Mouse (Mus musculus) MEL (cell line): ENCODE measurements at regions not wholly inside any gene's neighbourhood (a gene's known extent, or its start where the extent isn't known, plus 50 kb on each side); places are given as distances from the start of the nearest gene placed in this dataset.

ENCODE experiments used
- DNase-seq: peaks from one replicate; pipeline ENCODE4 v3.0.0; 2011; ENCODE audit warnings: low read depth, low spot score
- H3K27ac ChIP-seq: 2 replicates; pipeline ENCODE4 v1.5.1; 2012; ENCODE audit warnings: low read depth, mild to moderate bottlenecking, control low read depth, low read length, moderate library complexity; ENCODE audit not compliant: control insufficient read depth
- H3K27me3 ChIP-seq, 2 experiments: fragments of 150-350 bp in 1 of 2; sonication (generic) in 1 of 2; 2 replicates each; pipeline ENCODE4 v1.6.1; 2012; ENCODE audit warnings: low read length in 2 of 2, mild to moderate bottlenecking in 2 of 2, improper control_type of control experiment in 1 of 2, moderate library complexity in 1 of 2; ENCODE audit not compliant: insufficient read depth in 2 of 2, control insufficient read depth in 1 of 2
- H3K36me3 ChIP-seq, 2 experiments: 2 replicates each; pipeline ENCODE4 v1.6.1; 2012 to 2014; ENCODE audit warnings: low read length in 2 of 2, improper control_type of control experiment in 1 of 2, inconsistent platforms in 1 of 2, mild to moderate bottlenecking in 1 of 2; ENCODE audit not compliant: insufficient read depth in 2 of 2, control insufficient read depth in 1 of 2
- H3K4me1 ChIP-seq, 2 experiments: fragments of 150-350 bp in 1 of 2; sonication (generic) in 1 of 2; 2 replicates each; pipeline ENCODE4 v1.6.1; 2012; ENCODE audit warnings: low read length in 2 of 2, improper control_type of control experiment in 1 of 2, mild to moderate bottlenecking in 1 of 2; ENCODE audit not compliant: insufficient read depth in 2 of 2, control insufficient read depth in 1 of 2
- H3K4me3 ChIP-seq, 2 experiments: fragments of 150-350 bp in 1 of 2; sonication (generic) in 1 of 2; 2 replicates each; pipeline ENCODE4 v1.5.1; 2012; ENCODE audit warnings: low read depth in 2 of 2, low read length in 2 of 2, mild to moderate bottlenecking in 2 of 2, moderate library complexity in 2 of 2, control low read depth in 1 of 2, improper control_type of control experiment in 1 of 2; ENCODE audit not compliant: control insufficient read depth in 1 of 2, insufficient read depth in 1 of 2
- H3K79me2 ChIP-seq: 2 replicates; pipeline ENCODE4 v1.6.1; 2012; ENCODE audit warnings: mild to moderate bottlenecking, low read length, moderate library complexity; ENCODE audit not compliant: control insufficient read depth, poor library complexity, insufficient read depth
- H3K9ac ChIP-seq: 2 replicates; pipeline ENCODE4 v1.6.1; 2012; ENCODE audit warnings: low read depth, mild to moderate bottlenecking, control low read depth, low read length, moderate library complexity; ENCODE audit not compliant: control insufficient read depth, poor library complexity, severe bottlenecking
- H3K9me3 ChIP-seq: fragments of 150-350 bp; sonication (generic); replicated peaks from 2 replicates; pipeline ENCODE4 v1.6.1; 2012; ENCODE audit warnings: mild to moderate bottlenecking, low read length, improper control_type of control experiment, moderate library complexity; ENCODE audit not compliant: insufficient read depth
- CHD2 ChIP-seq: IDR thresholded peaks from 2 replicates; pipeline ENCODE4 v1.6.1; 2011; ENCODE audit warnings: low read length, improper control_type of control experiment
- CTCF ChIP-seq, 3 experiments: IDR thresholded peaks in 2 of 3; conservative IDR thresholded peaks in 1 of 3; 2 replicates each; pipeline ENCODE4 v1.5.1; 2011 to 2012; ENCODE audit warnings: low read length in 3 of 3, low read depth in 2 of 3, mild to moderate bottlenecking in 2 of 3, improper control_type of control experiment in 1 of 3, inconsistent platforms in 1 of 3, mixed read lengths in 1 of 3, moderate library complexity in 1 of 3; ENCODE audit not compliant: control insufficient read depth in 1 of 3, insufficient read depth in 1 of 3, poor library complexity in 1 of 3, severe bottlenecking in 1 of 3
- E2F4 ChIP-seq: IDR thresholded peaks from 2 replicates; pipeline ENCODE4 v1.6.1; 2011; ENCODE audit warnings: low read depth, low read length, improper control_type of control experiment, borderline replicate concordance
- ELF1 ChIP-seq: IDR thresholded peaks from 2 replicates; pipeline ENCODE4 v1.6.1; 2014; ENCODE audit warnings: low read depth, mild to moderate bottlenecking, inconsistent platforms, low read length, improper control_type of control experiment, moderate library complexity
- EP300 ChIP-seq, 2 experiments: IDR thresholded peaks; 2 replicates each; pipeline ENCODE4 v1.6.1; 2011; ENCODE audit warnings: improper control_type of control experiment in 2 of 2, low read length in 2 of 2, low read depth in 1 of 2, mild to moderate bottlenecking in 1 of 2
- ETS1 ChIP-seq: IDR thresholded peaks from 2 replicates; pipeline ENCODE4 v1.6.1; 2012; ENCODE audit warnings: low read depth, mild to moderate bottlenecking, inconsistent platforms, low read length, improper control_type of control experiment, moderate library complexity
- GABPA ChIP-seq: IDR thresholded peaks from 2 replicates; pipeline ENCODE4 v1.6.1; 2012; ENCODE audit warnings: low read depth, mild to moderate bottlenecking, inconsistent platforms, low read length, improper control_type of control experiment, moderate library complexity
- GATA1 ChIP-seq: IDR thresholded peaks from 2 replicates; pipeline ENCODE4 v1.6.1; 2011; ENCODE audit warnings: low read depth, low read length, improper control_type of control experiment
- HCFC1 ChIP-seq: IDR thresholded peaks from 2 replicates; pipeline ENCODE4 v1.6.1; 2012; ENCODE audit warnings: low read depth, mild to moderate bottlenecking, inconsistent platforms, low read length, improper control_type of control experiment, moderate library complexity
- KAT2A ChIP-seq: conservative IDR thresholded peaks from 2 replicates; pipeline ENCODE4 v1.6.1; 2012; ENCODE audit warnings: low read depth, low read length, improper control_type of control experiment, inconsistent platforms
- MAX ChIP-seq: IDR thresholded peaks from 2 replicates; pipeline ENCODE4 v1.6.1; 2011; ENCODE audit warnings: low read length, improper control_type of control experiment
- MAZ ChIP-seq: IDR thresholded peaks from 2 replicates; pipeline ENCODE4 v1.6.1; 2012; ENCODE audit warnings: low read depth, mild to moderate bottlenecking, inconsistent platforms, low read length, improper control_type of control experiment
- MEF2A ChIP-seq: IDR thresholded peaks from 2 replicates; pipeline ENCODE4 v1.6.1; 2014; ENCODE audit warnings: low read depth, mild to moderate bottlenecking, inconsistent platforms, low read length, improper control_type of control experiment; ENCODE audit not compliant: poor library complexity, insufficient replicate concordance, severe bottlenecking; ENCODE audit errors: extremely low read depth
- NELFE ChIP-seq: IDR thresholded peaks from 2 replicates; pipeline ENCODE4 v1.6.1; 2011; ENCODE audit warnings: low read depth, low read length, improper control_type of control experiment
- NRF1 ChIP-seq: IDR thresholded peaks from 2 replicates; pipeline ENCODE4 v1.6.1; 2014; ENCODE audit warnings: low read depth, mild to moderate bottlenecking, inconsistent platforms, low read length, improper control_type of control experiment, moderate library complexity; ENCODE audit not compliant: poor library complexity, insufficient read depth, severe bottlenecking
- POLR2A ChIP-seq, 2 experiments: IDR thresholded peaks; 2 replicates each; pipeline ENCODE4 v1.6.1; 2011 to 2012; ENCODE audit warnings: low read length in 2 of 2, mild to moderate bottlenecking in 2 of 2, control low read depth in 1 of 2, improper control_type of control experiment in 1 of 2, low read depth in 1 of 2, moderate library complexity in 1 of 2; ENCODE audit not compliant: control insufficient read depth in 1 of 2, insufficient read depth in 1 of 2, poor library complexity in 1 of 2
- POLR2AphosphoS2 ChIP-seq: IDR thresholded peaks from 2 replicates; pipeline ENCODE4 v1.6.1; 2011; ENCODE audit warnings: low read length, improper control_type of control experiment
- POLR2AphosphoS5 ChIP-seq: IDR thresholded peaks from 2 replicates; pipeline ENCODE4 v1.6.1; 2012; ENCODE audit warnings: low read depth, borderline replicate concordance, mild to moderate bottlenecking, inconsistent platforms, low read length, moderate library complexity, mixed read lengths
- RAD21 ChIP-seq: IDR thresholded peaks from 2 replicates; pipeline ENCODE4 v1.6.1; 2011; ENCODE audit warnings: mild to moderate bottlenecking, low read depth, low read length, improper control_type of control experiment
- SMC3 ChIP-seq: IDR thresholded peaks from 2 replicates; pipeline ENCODE4 v1.6.1; 2011; ENCODE audit warnings: low read depth, low read length, improper control_type of control experiment
- TAL1 ChIP-seq: IDR thresholded peaks from 2 replicates; pipeline ENCODE4 v1.6.1; 2012; ENCODE audit warnings: mild to moderate bottlenecking, inconsistent platforms, low read length, moderate library complexity, mixed read lengths
- TBP ChIP-seq: IDR thresholded peaks from 2 replicates; pipeline ENCODE4 v1.8.0; 2011; ENCODE audit warnings: low read depth, low read length, improper control_type of control experiment
- TCF12 ChIP-seq: IDR thresholded peaks from 2 replicates; pipeline ENCODE4 v1.6.1; 2014; ENCODE audit warnings: low read depth, mild to moderate bottlenecking, inconsistent platforms, low read length, improper control_type of control experiment, moderate library complexity
- USF1 ChIP-seq: IDR thresholded peaks from 2 replicates; pipeline ENCODE4 v1.6.1; 2014; ENCODE audit warnings: low read depth, mild to moderate bottlenecking, inconsistent platforms, low read length, improper control_type of control experiment, moderate library complexity
- USF2 ChIP-seq, 2 experiments: IDR thresholded peaks; 2 replicates each; pipeline ENCODE4 v1.6.1; 2011 to 2012; ENCODE audit warnings: improper control_type of control experiment in 2 of 2, low read length in 2 of 2, borderline replicate concordance in 1 of 2, inconsistent platforms in 1 of 2, low read depth in 1 of 2, mild to moderate bottlenecking in 1 of 2; ENCODE audit not compliant: insufficient read depth in 1 of 2
- ZC3H11A ChIP-seq: IDR thresholded peaks from 2 replicates; pipeline ENCODE4 v1.6.1; 2012; ENCODE audit warnings: low read depth, mild to moderate bottlenecking, inconsistent platforms, low read length, improper control_type of control experiment
- ZMIZ1 ChIP-seq: IDR thresholded peaks from 2 replicates; pipeline ENCODE4 v1.6.1; 2012; ENCODE audit warnings: low read depth, mild to moderate bottlenecking, inconsistent platforms, low read length, improper control_type of control experiment, moderate library complexity
- ZNF384 ChIP-seq: IDR thresholded peaks from 2 replicates; pipeline ENCODE4 v1.6.1; 2012; ENCODE audit warnings: low read depth, mild to moderate bottlenecking, inconsistent platforms, low read length, improper control_type of control experiment

DNA sequence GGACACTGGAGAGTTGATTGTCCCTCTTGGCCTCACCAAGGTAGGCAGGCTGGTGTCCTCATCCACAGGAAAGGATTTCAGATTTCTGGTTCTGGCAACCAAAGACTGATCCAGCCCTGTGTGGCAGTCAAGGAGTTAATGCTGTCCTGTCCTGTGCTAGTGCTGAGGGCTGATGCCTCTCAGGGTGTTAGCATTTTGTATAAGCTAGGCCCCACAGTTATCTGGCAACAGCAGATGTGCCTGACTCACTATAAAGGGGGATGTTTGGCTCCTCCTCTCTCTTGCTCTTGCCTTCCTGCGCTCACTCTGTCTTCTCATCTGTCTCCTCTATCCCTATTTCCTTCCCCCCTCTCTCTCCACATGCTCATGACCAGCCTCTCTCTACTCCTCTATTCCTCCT is 138.8 kb downstream of the Zxdb start:
- no peaks in the 10 kb centered on the region for H3K79me2 ChIP-seq
- peaks cover 3 to 5% of the 10 kb centered on the region in 2 experiments; a peak in 3 of 4 replicates for H3K4me1 ChIP-seq
- peak overlapping the region; percentile 68 for H3K27ac ChIP-seq
- peak; percentile 89 for DNase-seq
- peaks cover 0 to 8% of the 10 kb centered on the region in 2 experiments; a peak in 2 of 4 replicates for H3K36me3 ChIP-seq
- 0 out of 2 replicates have a peak overlapping the region, but pooled peaks have one; percentile 7 for H3K9ac ChIP-seq
- TF ChIP-seq CTCF (IDR thresholded peaks at IDR 0.05 in 2 of 3, conservative IDR thresholded peaks at IDR 0.05 in 1 of 3; ENCODE audit: control insufficient read depth in 1 of 3, insufficient read depth in 1 of 3, low read depth in 2 of 3, low read length in 3 of 3, poor library complexity in 1 of 3, severe bottlenecking in 1 of 3): no peak
- peak; percentile 69 for TF ChIP-seq TCF12
- peak; percentile 76 to 77 for TF ChIP-seq EP300 (IDR thresholded peaks at IDR 0.05; ENCODE audit: low read depth in 1 of 2, low read length in 2 of 2)
- TF ChIP-seq GATA1: peak; percentile 79
- TF ChIP-seq MEF2A: no peak
- TF ChIP-seq ETS1: peak; percentile 48; the same call in 1 of the 2 replicates
- no peak for TF ChIP-seq RAD21
- TF ChIP-seq TBP: peak; percentile 56
- peak; percentile 94 for TF ChIP-seq TAL1
- TF ChIP-seq CHD2: no peak
- H3K9me3 ChIP-seq: no peaks in the 10 kb centered on the region
- no peaks in the 10 kb centered on the region for H3K27me3 ChIP-seq
- H3K4me3 ChIP-seq: no peak overlapping the region

- Histone ChIP-seq H3K79me2 (no peaks in the 10 kb centered on the region), H3K4me1 (peaks cover 3 to 5% of the 10 kb centered on the region in 2 experiments; a peak in 3 of 4 replicates), H3K4me3 (peak overlapping the region; percentile 21 to 51), H3K9ac (peak overlapping the region; percentile 47), H3K9me3 (no peaks in the 10 kb centered on the region), H3K27ac (no peak overlapping the region), H3K27me3 (no peaks in the 10 kb centered on the region), H3K36me3 (peaks cover 0 to 10% of the 10 kb centered on the region in 2 experiments; a peak in 2 of 4 replicates)
- DNase-seq: peak; percentile 93
- TF ChIP-seq MAX (no peak), ZNF384 (0 out of 2 replicates have a peak, but pooled peaks have one; percentile 4), KAT2A (no peak), CTCF (IDR thresholded peaks at IDR 0.05 in 2 of 3, conservative IDR thresholded peaks at IDR 0.05 in 1 of 3; ENCODE audit: control insufficient read depth in 1 of 3, insufficient read depth in 1 of 3, low read depth in 2 of 3, low read length in 3 of 3, poor library complexity in 1 of 3, severe bottlenecking in 1 of 3) (peak in 2 of 3 experiments; percentile 65 to 92; a peak in 5 of 6 replicates), USF2 (IDR thresholded peaks at IDR 0.05; ENCODE audit: borderline replicate concordance in 1 of 2, insufficient read depth in 1 of 2, low read depth in 1 of 2, low read length in 2 of 2) (no peak), HCFC1 (peak; percentile 53; the same call in 1 of the 2 replicates), ELF1 (0 out of 2 replicates have a peak, but pooled peaks have one; percentile 18), POLR2AphosphoS5 (no peak), USF1 (no peak), POLR2AphosphoS2 (no peak), SMC3 (peak; percentile 89), TCF12 (no peak), POLR2A (IDR thresholded peaks at IDR 0.05; ENCODE audit: control insufficient read depth in 1 of 2, insufficient read depth in 1 of 2, low read depth in 1 of 2, low read length in 2 of 2, poor library complexity in 1 of 2) (peak; percentile 25 to 64; a peak in 2 of 4 replicates), ZMIZ1 (0 out of 2 replicates have a peak, but pooled peaks have one; percentile 29), GABPA (no peak), MAZ (no peak), E2F4 (no peak), NELFE (peak; percentile 60), ZC3H11A (peak; percentile 78), NRF1 (no peak)
Observed at GRCm38 (mm10) chrX:94865531-94866502, 141.4 kb downstream of the Zxdb start.
